Mouse (Mus musculus) heart, embryonic 12.5 days (tissue): ENCODE measurements at regions not wholly inside any gene's neighbourhood (a gene's known extent, or its start where the extent isn't known, plus 50 kb on each side); places are given as distances from the start of the nearest gene placed in this dataset.
A peak's percentile ranks its signal among the peaks of the same experiment; 100 is the strongest.

Experiments used
- ATAC-seq: fragments of 200-750 bp; cut with Nextera tagmentation; 2 replicates; pipeline ENCODE4 v1.8.0; 2017; ENCODE audit warnings: moderate TSS enrichment, moderate library complexity; ENCODE audit not compliant: insufficient number of reproducible peaks, low FRiP score
- H3K27ac ChIP-seq: fragments of 300-500 bp; sonication (generic); 2 replicates; pipeline ENCODE4 v1.5.1; 2016; ENCODE audit warnings: mild to moderate bottlenecking, moderate library complexity; ENCODE audit not compliant: poor library complexity, severe bottlenecking
- H3K27me3 ChIP-seq: fragments of 300-500 bp; sonication (generic); replicated peaks from 2 replicates; pipeline ENCODE4 v1.6.1; 2016; ENCODE audit warnings: mild to moderate bottlenecking, moderate library complexity
- H3K36me3 ChIP-seq: fragments of 300-500 bp; sonication (generic); 2 replicates; pipeline ENCODE4 v1.6.1; 2016; ENCODE audit warnings: mild to moderate bottlenecking, moderate library complexity
- H3K4me1 ChIP-seq: fragments of 300-500 bp; sonication (generic); replicated peaks from 2 replicates; pipeline ENCODE4 v1.6.1; 2016; ENCODE audit warnings: mild to moderate bottlenecking
- H3K4me2 ChIP-seq: fragments of 300-500 bp; sonication (generic); 2 replicates; pipeline ENCODE4 v1.6.1; 2016; ENCODE audit warnings: mild to moderate bottlenecking, moderate library complexity
- H3K4me3 ChIP-seq: fragments of 300-500 bp; sonication (generic); 2 replicates; pipeline ENCODE4 v1.5.1; 2016; ENCODE audit warnings: mild to moderate bottlenecking
- H3K9ac ChIP-seq: fragments of 300-500 bp; sonication (generic); 2 replicates; pipeline ENCODE4 v1.6.1; 2016; ENCODE audit warnings: mild to moderate bottlenecking, moderate library complexity
- H3K9me3 ChIP-seq: fragments of 300-500 bp; sonication (generic); replicated peaks from 2 replicates; pipeline ENCODE4 v1.6.1; 2016; ENCODE audit warnings: mild to moderate bottlenecking, moderate library complexity
- WGBS: fragments of 180-500 bp; shearing (Covaris S2); methylation state at CpG from one replicate; pipeline ENCODE4 v1.1.7; 2016; 5-methylcytosine and 5-hydroxymethylcytosine counted together

DNA sequence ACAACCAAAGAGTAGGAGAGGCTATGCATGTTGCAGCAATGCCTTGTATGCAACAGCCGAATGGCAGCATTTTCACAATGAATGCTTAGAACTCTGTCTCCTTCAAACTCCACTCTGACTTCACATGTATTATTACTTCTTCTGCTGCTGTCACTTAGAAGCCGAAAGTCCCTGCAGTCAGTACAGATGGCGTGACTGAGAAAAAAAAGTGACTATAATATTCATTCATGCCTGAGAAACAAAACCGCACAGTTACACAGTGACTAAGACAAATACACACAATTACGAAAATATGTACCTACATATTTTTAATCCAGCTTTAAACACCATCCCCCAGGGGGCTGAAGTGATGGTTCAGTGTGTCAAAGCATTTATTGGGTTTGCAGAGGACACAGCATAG is 154.8 kb upstream of the Pitx2 start:
- no peak overlapping the region for H3K4me3 ChIP-seq
- no peak overlapping the region for H3K9ac ChIP-seq
- no peak overlapping the region for H3K27ac ChIP-seq
- H3K27me3 ChIP-seq, result no peaks in the 10 kb centered on the region
- H3K9me3 ChIP-seq, result no peaks in the 10 kb centered on the region
- no peaks in the 10 kb centered on the region for H3K4me1 ChIP-seq
- ATAC-seq, result no peak
- H3K4me2 ChIP-seq, result no peak overlapping the region
- 85% methylated on average over 5 of the region's 5 CpGs for WGBS
- H3K36me3 ChIP-seq, result no peaks in the 10 kb centered on the region

DNA sequence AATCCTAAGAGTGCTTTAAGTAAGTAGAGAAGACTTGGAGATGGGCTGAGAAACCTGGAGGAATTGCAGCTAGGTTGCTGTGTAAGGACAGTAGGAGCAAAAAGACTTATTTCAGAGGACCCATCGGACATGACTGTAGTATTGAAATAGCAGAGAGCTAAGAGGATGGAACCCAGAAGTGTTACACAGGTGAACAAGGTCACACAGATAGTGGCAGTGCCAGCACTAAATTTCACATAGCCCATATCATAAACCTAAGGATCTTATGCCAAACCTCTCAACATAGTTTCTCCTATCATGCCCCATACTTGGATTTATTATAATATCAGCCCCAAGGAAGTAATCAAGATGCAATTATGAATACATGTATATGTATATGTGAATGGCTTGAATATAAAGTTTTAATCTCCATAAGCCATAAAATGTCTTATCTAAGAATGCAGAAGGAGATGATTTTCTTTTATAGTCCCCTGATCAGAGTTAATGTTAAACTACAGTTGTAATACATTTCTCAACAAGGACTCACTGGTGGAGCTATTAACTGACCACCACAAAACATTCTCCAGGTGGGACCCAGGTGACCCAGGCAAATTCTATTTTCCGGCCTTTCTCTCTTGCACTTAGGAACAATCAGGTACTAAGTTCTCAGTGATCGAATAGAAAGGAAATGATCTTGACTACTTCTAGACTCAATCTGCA is 149.6 kb upstream of the Pitx2 start:
- Histone ChIP-seq H3K4me2 (no peak overlapping the region), H3K27ac (no peak overlapping the region), H3K27me3 (no peaks in the 10 kb centered on the region), H3K4me1 (no peaks in the 10 kb centered on the region), H3K36me3 (no peaks in the 10 kb centered on the region), H3K4me3 (no peak overlapping the region), H3K9me3 (no peaks in the 10 kb centered on the region), H3K9ac (no peak overlapping the region)
- no peak for ATAC-seq
- 85% methylated on average over 3 of the region's 3 CpGs for WGBS

DNA sequence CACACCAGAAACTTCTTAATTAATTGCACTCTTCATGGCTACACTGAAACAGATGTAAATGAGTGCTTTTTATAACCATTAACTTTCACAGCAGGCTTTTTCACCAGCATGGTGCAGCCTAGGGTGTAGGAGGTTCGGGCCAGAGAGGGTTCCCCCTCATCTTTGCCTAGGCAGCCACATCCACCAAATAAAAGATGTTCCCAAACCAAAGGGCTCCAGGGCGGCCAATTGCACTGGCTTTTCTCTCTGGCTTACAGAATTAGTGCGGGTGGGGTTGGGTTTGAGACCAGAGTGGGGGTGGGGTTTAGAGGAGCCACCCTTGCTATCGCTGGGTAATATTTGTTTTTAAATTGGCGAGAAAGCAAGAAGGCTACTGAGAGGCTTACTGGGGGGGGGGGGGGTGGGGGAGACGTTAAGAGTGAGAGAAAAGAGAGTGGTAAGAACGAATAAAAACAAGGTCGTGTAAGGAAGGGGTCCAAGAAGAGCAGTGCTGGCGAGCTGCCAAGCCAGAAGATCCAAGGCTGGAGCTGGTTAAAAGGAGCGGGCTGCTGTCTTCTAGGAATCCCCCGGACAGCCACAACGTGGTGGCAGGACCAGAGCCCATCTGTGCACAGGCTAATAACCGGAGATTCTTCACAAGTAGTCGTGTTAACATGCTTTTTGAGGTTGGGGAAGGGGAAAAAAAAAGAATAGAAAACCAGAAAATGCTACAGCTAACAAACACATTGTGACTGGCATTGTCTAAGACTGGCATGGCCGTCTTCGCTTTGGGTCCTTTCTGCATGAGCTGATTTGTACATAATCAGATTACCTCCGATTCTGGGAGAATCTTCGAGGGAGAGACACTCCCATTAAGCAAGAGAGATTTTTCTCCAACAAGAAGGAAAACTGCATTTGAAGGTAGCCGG is 134.0 kb upstream of the Pitx2 start:
- Histone ChIP-seq H3K4me3 (peak overlapping the region; percentile 31), H3K27me3 (no peaks in the 10 kb centered on the region), H3K36me3 (no peaks in the 10 kb centered on the region), H3K4me2 (peak overlapping the region; percentile 62), H3K27ac (no peak overlapping the region), H3K9me3 (no peaks in the 10 kb centered on the region), H3K9ac (no peak overlapping the region), H3K4me1 (peaks cover 4% of the 10 kb centered on the region; the same call in 1 of the 2 replicates)
- WGBS, result 28% methylated on average over 18 of the region's 19 CpGs
- ATAC-seq, result no peak

DNA sequence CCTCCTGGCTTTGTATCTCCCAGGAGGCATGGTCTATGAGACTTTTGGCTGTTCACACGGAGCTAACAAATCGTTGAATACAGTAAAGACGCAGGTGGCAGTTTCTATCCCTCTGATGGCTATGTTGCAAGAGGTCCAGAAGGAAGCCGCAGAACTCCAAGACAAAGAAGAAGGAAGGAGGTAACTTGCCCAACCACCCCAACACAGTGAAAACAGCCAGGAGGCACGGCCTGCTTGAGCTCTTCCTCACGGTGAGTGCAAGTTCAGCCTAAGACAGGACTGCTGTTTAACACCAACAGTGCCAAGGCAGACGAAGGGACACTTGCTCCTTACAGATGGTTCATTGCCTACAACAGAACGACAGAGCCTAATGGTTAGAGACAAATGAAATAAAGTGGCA is 130.0 kb upstream of the Pitx2 start:
- H3K36me3 ChIP-seq, result no peaks in the 10 kb centered on the region
- no peak overlapping the region for H3K9ac ChIP-seq
- H3K27me3 ChIP-seq, result no peaks in the 10 kb centered on the region
- no peaks in the 10 kb centered on the region for H3K9me3 ChIP-seq
- 71% methylated on average over 8 of the region's 8 CpGs for WGBS
- no peak overlapping the region for H3K4me2 ChIP-seq
- no peak for ATAC-seq
- H3K27ac ChIP-seq, result no peak overlapping the region
- H3K4me3 ChIP-seq, result no peak overlapping the region
- peaks cover 10% of the 10 kb centered on the region; the same call in 1 of the 2 replicates for H3K4me1 ChIP-seq

DNA sequence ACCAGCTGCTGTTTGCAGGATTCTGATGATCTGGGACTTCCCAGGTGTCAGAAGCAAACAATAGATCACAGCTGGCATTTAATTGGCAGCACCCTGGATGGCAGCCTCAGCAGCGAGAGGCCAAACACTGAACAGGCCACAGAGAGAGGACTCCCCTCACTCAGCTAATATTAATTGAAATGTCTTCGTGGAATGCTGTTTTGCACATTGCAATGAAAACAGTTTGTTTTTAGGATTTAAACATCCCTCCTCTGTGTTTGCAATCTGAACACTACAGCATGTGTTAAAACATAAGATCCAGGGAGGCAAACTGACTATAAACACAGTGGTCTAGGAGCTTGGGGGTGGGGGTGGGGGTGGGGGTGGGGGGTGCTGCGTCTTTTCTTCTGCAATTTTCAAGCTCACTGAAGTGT is 129.2 kb upstream of the Pitx2 start:
- H3K36me3 ChIP-seq, result no peaks in the 10 kb centered on the region
- H3K4me3 ChIP-seq, result no peak overlapping the region
- H3K27ac ChIP-seq, result no peak overlapping the region
- no peak overlapping the region for H3K9ac ChIP-seq
- H3K4me1 ChIP-seq, result peaks cover 10% of the 10 kb centered on the region; the same call in 1 of the 2 replicates
- no peaks in the 10 kb centered on the region for H3K9me3 ChIP-seq
- WGBS, result 23% methylated on average over 3 of the region's 3 CpGs
- ATAC-seq, result no peak
- H3K4me2 ChIP-seq, result no peak overlapping the region
- H3K27me3 ChIP-seq, result no peaks in the 10 kb centered on the region; the same call in 1 of the 2 replicates

DNA sequence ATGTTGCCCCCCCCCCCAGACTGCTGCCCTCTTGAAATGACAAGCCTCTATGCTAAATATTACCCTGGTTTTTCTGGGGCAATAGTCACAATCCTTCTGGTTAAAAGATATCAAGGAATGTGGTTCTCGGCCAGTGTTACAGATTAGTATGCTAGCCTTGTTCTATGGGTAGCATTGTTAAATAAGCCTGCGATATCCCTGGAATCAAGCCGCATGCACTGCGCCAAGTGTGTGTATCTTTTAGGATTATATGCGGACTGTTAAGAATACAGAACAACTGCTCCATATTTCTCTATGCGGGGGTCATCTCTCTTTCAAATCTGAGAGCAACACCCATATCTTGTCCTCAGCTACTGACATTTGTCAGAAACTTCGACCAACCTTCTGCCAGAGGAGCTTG is 128.7 kb upstream of the Pitx2 start:
- peaks cover 10% of the 10 kb centered on the region; the same call in 1 of the 2 replicates for H3K4me1 ChIP-seq
- 59% methylated on average over 7 of the region's 7 CpGs for WGBS
- no peak overlapping the region for H3K27ac ChIP-seq
- no peak overlapping the region for H3K4me2 ChIP-seq
- no peak for ATAC-seq
- H3K36me3 ChIP-seq, result no peaks in the 10 kb centered on the region
- H3K9ac ChIP-seq, result no peak overlapping the region
- H3K4me3 ChIP-seq, result no peak overlapping the region
- no peaks in the 10 kb centered on the region for H3K9me3 ChIP-seq
- no peaks in the 10 kb centered on the region; the same call in 1 of the 2 replicates for H3K27me3 ChIP-seq

DNA sequence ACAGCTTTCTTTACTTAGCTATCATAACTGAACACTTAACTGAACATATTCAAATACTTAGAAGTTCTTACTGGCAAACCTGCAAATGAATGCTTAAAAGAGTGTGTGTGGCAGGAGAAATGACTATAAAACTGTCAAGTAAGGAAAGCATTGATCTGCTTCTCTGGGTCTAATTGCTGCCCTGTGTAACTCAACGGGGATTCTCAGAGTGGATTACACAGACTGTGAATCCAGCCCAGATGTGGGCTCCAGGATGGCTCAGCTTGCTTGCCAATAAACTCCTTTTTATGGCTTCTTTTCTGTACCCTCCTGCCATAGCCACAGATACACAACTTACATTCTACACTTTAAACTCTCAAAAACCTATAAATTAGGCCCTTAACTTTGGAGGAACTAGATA is 123.3 kb upstream of the Pitx2 start:
- Histone ChIP-seq H3K27me3 (no peaks in the 10 kb centered on the region; the same call in 1 of the 2 replicates), H3K4me1 (no peaks in the 10 kb centered on the region)
- WGBS, result 37% methylated on average over 1 of the region's 1 CpGs

DNA sequence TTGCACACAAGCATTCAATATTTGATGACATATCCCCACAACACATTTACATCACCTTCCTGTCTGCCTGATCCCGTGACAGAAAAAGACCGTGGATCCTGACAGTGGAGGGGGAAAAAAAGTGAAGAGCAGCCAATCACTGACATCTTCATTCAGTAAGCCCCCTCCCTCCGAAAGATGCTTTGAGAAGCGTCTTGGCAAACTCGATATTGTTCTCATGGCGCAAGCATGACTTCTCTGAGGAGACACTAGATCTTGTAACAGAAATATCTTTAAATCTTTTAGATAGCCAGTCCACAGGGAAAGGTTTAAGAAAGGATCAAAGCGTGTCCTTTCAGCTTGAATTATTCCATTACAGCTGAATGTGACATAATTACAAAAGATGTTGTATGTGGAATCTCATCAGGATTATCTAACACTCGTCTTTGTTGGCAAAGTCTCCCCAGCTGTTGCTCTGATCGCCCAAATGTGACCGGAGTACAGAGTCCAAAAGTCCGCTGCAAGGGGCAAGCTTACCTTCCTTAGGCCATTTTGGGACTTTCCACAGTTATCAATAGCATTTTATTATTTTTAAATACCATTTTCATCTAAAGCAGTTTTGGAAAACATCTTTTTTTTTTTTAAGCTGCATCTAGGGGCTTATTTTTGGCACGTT is 95.8 kb upstream of the Pitx2 start:
- H3K27ac ChIP-seq, result no peak overlapping the region
- H3K4me1 ChIP-seq, result no peaks in the 10 kb centered on the region
- no peaks in the 10 kb centered on the region for H3K36me3 ChIP-seq
- no peak overlapping the region for H3K4me3 ChIP-seq
- 83% methylated on average over 12 of the region's 12 CpGs for WGBS
- no peak overlapping the region for H3K4me2 ChIP-seq
- no peak overlapping the region for H3K9ac ChIP-seq
- H3K27me3 ChIP-seq, result no peaks in the 10 kb centered on the region
- 0 out of 2 replicates have a peak, but pooled peaks cover 3% of the 10 kb centered on the region for H3K9me3 ChIP-seq
- ATAC-seq, result no peak

More for the DNA sequence above, 123.3 kb upstream of the Pitx2 start:
- H3K36me3 ChIP-seq, result no peaks in the 10 kb centered on the region
- H3K9ac ChIP-seq, result no peak overlapping the region
- H3K4me3 ChIP-seq, result no peak overlapping the region
- no peaks in the 10 kb centered on the region for H3K9me3 ChIP-seq
- H3K27ac ChIP-seq, result no peak overlapping the region
- H3K4me2 ChIP-seq, result no peak overlapping the region
- ATAC-seq, result no peak

DNA sequence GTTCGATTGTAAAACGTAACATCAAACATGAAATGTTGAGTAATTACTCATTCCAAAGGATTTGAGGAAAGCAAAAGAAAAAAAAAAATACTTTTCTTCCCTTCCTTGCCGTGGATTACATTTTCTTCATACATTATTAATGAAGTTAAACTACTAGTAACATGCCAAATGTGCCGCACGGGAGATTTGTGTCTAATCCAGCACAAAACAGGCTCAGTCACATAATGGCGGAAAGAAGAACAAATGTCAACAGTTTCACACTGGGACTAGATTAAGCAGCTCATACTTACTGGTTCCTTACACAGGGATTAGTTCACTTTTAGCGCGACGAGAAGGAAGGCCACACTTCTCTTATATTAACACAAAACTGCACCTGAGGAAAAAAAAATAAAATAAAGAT is 94.9 kb upstream of the Pitx2 start:
- WGBS, result 79% methylated on average over 9 of the region's 9 CpGs
- Histone ChIP-seq H3K4me3 (no peak overlapping the region), H3K4me2 (no peak overlapping the region), H3K27ac (no peak overlapping the region), H3K36me3 (no peaks in the 10 kb centered on the region), H3K4me1 (no peaks in the 10 kb centered on the region), H3K9ac (no peak overlapping the region), H3K27me3 (no peaks in the 10 kb centered on the region), H3K9me3 (no peaks in the 10 kb centered on the region)
- ATAC-seq, result no peak

DNA sequence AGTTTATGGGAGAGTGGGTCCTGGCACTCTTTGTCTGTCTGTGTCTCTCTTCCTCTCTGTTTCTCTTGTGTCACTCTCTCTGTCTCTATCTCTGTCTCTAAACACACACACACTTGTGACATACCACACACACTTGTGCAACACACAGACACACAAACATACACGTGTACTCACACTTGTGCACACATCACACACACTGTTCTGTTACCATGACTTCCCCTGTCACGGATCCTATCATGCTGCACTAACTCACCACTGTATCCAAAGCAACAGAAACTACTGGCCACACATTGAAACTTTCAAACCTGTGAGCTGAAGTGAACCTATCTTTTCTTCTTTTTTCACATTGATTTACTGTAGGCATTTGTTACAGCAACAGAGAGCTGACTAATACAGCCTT is 93.5 kb upstream of the Pitx2 start:
- Histone ChIP-seq H3K27me3 (no peaks in the 10 kb centered on the region), H3K9ac (no peak overlapping the region), H3K27ac (no peak overlapping the region), H3K4me2 (no peak overlapping the region), H3K9me3 (no peaks in the 10 kb centered on the region), H3K4me3 (no peak overlapping the region), H3K36me3 (no peaks in the 10 kb centered on the region), H3K4me1 (no peaks in the 10 kb centered on the region)
- WGBS, result 70% methylated on average over 2 of the region's 2 CpGs
- ATAC-seq, result no peak

DNA sequence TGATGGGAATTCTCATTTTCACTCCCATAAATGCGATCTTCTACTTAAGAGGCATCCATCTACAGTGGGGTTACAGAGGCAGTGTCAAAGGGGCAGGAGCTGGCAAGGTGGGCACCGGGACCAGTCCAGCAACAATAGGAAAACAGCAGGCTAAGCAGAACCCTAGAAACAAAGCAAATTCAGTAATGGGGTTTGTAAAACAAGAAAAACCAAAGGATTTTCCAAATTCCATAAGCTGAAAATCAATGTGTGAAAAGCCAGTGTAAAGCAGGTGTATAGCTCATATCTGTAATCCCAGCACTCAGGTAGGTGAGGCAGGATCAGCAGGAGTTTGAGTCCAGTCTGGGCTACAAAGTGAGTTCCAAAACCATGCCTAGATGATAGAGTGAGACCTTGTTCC is 69.2 kb upstream of the Pitx2 start:
- no peaks in the 10 kb centered on the region for H3K9me3 ChIP-seq
- no peak overlapping the region for H3K27ac ChIP-seq
- no peak overlapping the region for H3K9ac ChIP-seq
- no peaks in the 10 kb centered on the region for H3K27me3 ChIP-seq
- H3K4me3 ChIP-seq, result no peak overlapping the region
- 89% methylated on average over 2 of the region's 2 CpGs for WGBS
- H3K4me2 ChIP-seq, result no peak overlapping the region
- H3K36me3 ChIP-seq, result no peaks in the 10 kb centered on the region
- 0 out of 2 replicates have a peak, but pooled peaks cover 5% of the 10 kb centered on the region for H3K4me1 ChIP-seq
- no peak for ATAC-seq
